Comparison of ENCODE assay signal across 25 mouse cellular contexts in genomic region chr8:8831306-8831705, GRCm38 (mm10).
DNase-seq lines count a peak whose midpoint lies in the region; ATAC-seq and TF ChIP-seq lines count a peak whose summit lies in the region.
"Had no signal": no experiment of that assay in that cellular context is flagged by ENCODE, and none has a peak within 500 bp of the region (broad histone marks: within the 10 kb centered on the region; RNA-seq: fewer than 3 reads in every experiment).

No protein-coding gene starts in this region.

- no peak overlapping the region; the same call in 1 of the 2 replicates for H3K27ac ChIP-seq in heart, embryonic 15.5 days
- no peak overlapping the region for H3K27ac ChIP-seq in lung, embryonic 14.5 days (ENCODE audit: low read depth)
- no peak overlapping the region for H3K27ac ChIP-seq in stomach, postnatal 0 days (replicated peaks)
- H3K27ac ChIP-seq: hindbrain, embryonic 14.5 days; layer of hippocampus, adult 2 months; limb, embryonic 13.5 days; liver, embryonic 13.5 days; midbrain, embryonic 10.5 days; neural tube, embryonic 15.5 days; stomach, embryonic 15.5 days had no signal

- H3K36me3 ChIP-seq in heart, embryonic 15.5 days = no peaks in the 10 kb centered on the region
- H3K36me3 ChIP-seq in lung, embryonic 14.5 days (ENCODE audit: insufficient read depth) = no peaks in the 10 kb centered on the region
- H3K36me3 ChIP-seq in stomach, postnatal 0 days (ENCODE audit: control insufficient read depth, insufficient read depth, low read length) = no peaks in the 10 kb centered on the region
- H3K36me3 ChIP-seq: limb, embryonic 13.5 days; liver, embryonic 13.5 days; midbrain, embryonic 10.5 days; neural tube, embryonic 15.5 days; stomach, embryonic 15.5 days had no signal

- no peaks in the 10 kb centered on the region for H3K27me3 ChIP-seq in heart, embryonic 15.5 days
- H3K27me3 ChIP-seq in lung, embryonic 14.5 days (ENCODE audit: insufficient read depth, low read length) = no peaks in the 10 kb centered on the region
- no peaks in the 10 kb centered on the region for H3K27me3 ChIP-seq in Patski
- no peaks in the 10 kb centered on the region for H3K27me3 ChIP-seq in stomach, postnatal 0 days (ENCODE audit: control insufficient read depth, insufficient read depth, low read length)
- H3K27me3 ChIP-seq: CH12.LX; limb, embryonic 13.5 days; liver, embryonic 13.5 days; neural tube, embryonic 15.5 days; stomach, embryonic 15.5 days had no signal

- H3K4me3 ChIP-seq in heart, embryonic 15.5 days = no peak overlapping the region
- H3K4me3 ChIP-seq in lung, embryonic 14.5 days (ENCODE audit: low read depth, low read length) = no peak overlapping the region
- H3K4me3 ChIP-seq in lung, adult 2 months (replicated peaks; ENCODE audit: extremely low read depth, low read depth, low read length) = no peak overlapping the region
- H3K4me3 ChIP-seq in stomach, postnatal 0 days (ENCODE audit: low read depth, low read length) = no peak overlapping the region
- H3K4me3 ChIP-seq: layer of hippocampus, adult 2 months; limb, embryonic 13.5 days; liver, embryonic 13.5 days; midbrain, embryonic 10.5 days; neural tube, embryonic 15.5 days; stomach, embryonic 15.5 days had no signal

- no peak overlapping the region for H3K9ac ChIP-seq in heart, embryonic 15.5 days
- H3K9ac ChIP-seq in lung, embryonic 14.5 days = no peak overlapping the region
- no peak overlapping the region for H3K9ac ChIP-seq in stomach, postnatal 0 days (ENCODE audit: low read length)
- H3K9ac ChIP-seq: hindbrain, embryonic 14.5 days; limb, embryonic 13.5 days; liver, embryonic 13.5 days; neural tube, embryonic 15.5 days; stomach, embryonic 15.5 days had no signal

- peak; percentile 35; the same call in 1 of the 2 replicates for ATAC-seq in heart, embryonic 15.5 days (replicated peaks; ENCODE audit: insufficient number of reproducible peaks, insufficient read depth, low FRiP score, low read depth)
- no peak for ATAC-seq in lung, embryonic 14.5 days (ENCODE audit: insufficient read depth)
- ATAC-seq in Patski = no peak
- ATAC-seq in stomach, postnatal 0 days (ENCODE audit: low FRiP score, low TSS enrichment) = no peak
- ATAC-seq: forebrain, embryonic 14.5 days; inflammation-experienced regulatory T-cells, adult 6 months had no signal

- WGBS in heart, embryonic 15.5 days = 69% methylated on average over 6 of the region's 6 CpGs
- 80% methylated on average over 6 of the region's 6 CpGs for WGBS in lung, embryonic 14.5 days
- WGBS in lung, adult 2 months = 77% methylated on average over 6 of the region's 6 CpGs
- 84% methylated on average over 6 of the region's 6 CpGs for WGBS in stomach, postnatal 0 days

- TF ChIP-seq POLR2A in lung, adult 2 months (IDR thresholded peaks at IDR 0.05; ENCODE audit: borderline replicate concordance, extremely low read depth, low read depth, low read length) = no peak

- POLR2A ChIA-PET in Patski (lab: Charles Lee) = no interaction called here

- no peak for TF ChIP-seq EP300 in stomach, postnatal 0 days (optimal IDR thresholded peaks at IDR 0.05)

- CTCF ChIA-PET in Patski (lab: Charles Lee) = no interaction called here

- H3K4me2 ChIP-seq in heart, embryonic 15.5 days = no peak overlapping the region
- H3K4me2 ChIP-seq in lung, embryonic 14.5 days = no peak overlapping the region
- H3K4me2 ChIP-seq in stomach, postnatal 0 days (replicated peaks; ENCODE audit: low read depth) = no peak overlapping the region
- H3K4me2 ChIP-seq: hindbrain, embryonic 14.5 days; limb, embryonic 13.5 days; liver, embryonic 13.5 days; neural tube, embryonic 15.5 days; stomach, embryonic 15.5 days had no signal

- H3K4me1 ChIP-seq in heart, embryonic 15.5 days (replicated peaks) = 0 out of 2 replicates have a peak, but pooled peaks cover 3% of the 10 kb centered on the region
- H3K4me1 ChIP-seq in lung, embryonic 14.5 days (ENCODE audit: insufficient read depth) = peaks cover 12% of the 10 kb centered on the region
- peaks cover 8% of the 10 kb centered on the region for H3K4me1 ChIP-seq in lung, adult 2 months (ENCODE audit: control insufficient read depth, insufficient read depth, low read length)
- no peaks in the 10 kb centered on the region for H3K4me1 ChIP-seq in stomach, postnatal 0 days (replicated peaks; ENCODE audit: control insufficient read depth, insufficient read depth)
- H3K4me1 ChIP-seq: liver, embryonic 13.5 days; stomach, embryonic 15.5 days had no signal

- no peak for DNase-seq in heart, adult 11 months
- DNase-seq in lung, embryonic 14.5 days = no peak
- no peak for DNase-seq in lung, adult 2 months
- DNase-seq in Patski (ENCODE audit: low read depth, low spot score) = no peak
- DNase-seq in stomach, postnatal 0 days (ENCODE audit: low spot score) = no peak
- DNase-seq in left cerebral cortex, adult 11 months (ENCODE audit: low spot score) = no peak
- DNase-seq: adrenal gland, postnatal 14 days; cerebellum, adult 8-10 months; cerebellum, postnatal 36 days; gastrocnemius, postnatal 10 days; heart, postnatal 4 days; kidney, adult 9 months; kidney, postnatal 25 days; layer of hippocampus, postnatal 36 days; liver, embryonic 13.5 days had no signal

- in situ Hi-C loops in Patski (cut with MboI; ENCODE audit: low pct_unique_long_range_greater_than_20kb) = loop anchor here (10.0 kb wide), 1 partner anchor 143 kb away; no protein-coding TSS in a partner anchor

- TF ChIP-seq CTCF in lung, embryonic 14.5 days (IDR thresholded peaks at IDR 0.05; ENCODE audit: low read depth) = peak; percentile 19; the same call in 1 of the 2 replicates
- TF ChIP-seq CTCF in lung, adult 2 months (IDR thresholded peaks at IDR 0.05; ENCODE audit: insufficient read depth, low read length) = no peak
- TF ChIP-seq CTCF in Patski (IDR thresholded peaks at IDR 0.05) = peak; percentile 30
- peak; percentile 23 for TF ChIP-seq CTCF in stomach, postnatal 0 days (IDR thresholded peaks at IDR 0.05; ENCODE audit: low read depth)

- no peaks in the 10 kb centered on the region for H3K9me3 ChIP-seq in heart, embryonic 15.5 days (replicated peaks)
- H3K9me3 ChIP-seq in lung, embryonic 14.5 days (ENCODE audit: low read depth, low read length) = no peaks in the 10 kb centered on the region
- no peaks in the 10 kb centered on the region for H3K9me3 ChIP-seq in stomach, postnatal 0 days (ENCODE audit: control insufficient read depth, low read length)
- H3K9me3 ChIP-seq: limb, embryonic 13.5 days; liver, embryonic 13.5 days; midbrain, embryonic 10.5 days; neural tube, embryonic 15.5 days; stomach, embryonic 15.5 days had no signal
